Mouse (Mus musculus): ENCODE data around the gene Cxcr1. TPM values are rescaled to one million over a fixed set of nuclear protein-coding genes. Genes with fewer than 3 reads are reported as not detected.
A peak's percentile ranks its signal among the peaks of the same experiment; 100 is the strongest.

The Cxcr1 gene
- not detected in 2 replicates for polyA plus RNA-seq (2015; fragmentation: Nextera tagmentation; extraction: Ambion mirVana)

GRCm38 (mm10) chr1:74194445-74194844 lies at the start of gene Cxcr1:
Gene Cxcr1, minus strand, starts transcription at chr1:74194631.

GRCm38 (mm10) chr1:74235938-74236589 lies 41.6 kb upstream of the Cxcr1 start, which contains the start of gene Arpc2:
Gene Arpc2, plus strand, starts transcription at chr1:74236084.

GRCm38 (mm10) chr1:74153461-74154184 lies 40.8 kb downstream of the Cxcr1 start, which contains the start of gene Cxcr2:
Gene Cxcr2, plus strand, starts transcription at chr1:74153989.

MicroRNA genes within 50 kb of the gene (microRNA counts, 519-probe panel; counts per million panel counts)
- 2,260 counts per million, percentile 29 among the panel's probes with 10 or more counts for microRNA mmu-miR-1928

Small RNA genes within 50 kb of the gene (microRNA-seq; reads per million reads assigned to microRNA genes)
- not detected for gene Mir1928

Other genes with a start within 250 kb of the Cxcr1 start
- gene Tns1, start 70.2 kb downstream of the Cxcr1 start, polyA plus RNA-seq (2015; fragmentation: Nextera tagmentation; extraction: Ambion mirVana) = 279 and 343 TPM in 2 replicates
- gene Rufy4, start 69.1 kb downstream of the Cxcr1 start, polyA plus RNA-seq (2015; fragmentation: Nextera tagmentation; extraction: Ambion mirVana) = 0.15 TPM in 1 of 2 replicates, not detected in the other
- 0.05 and 2.8 TPM in 2 replicates for gene Cxcr2, start 40.6 kb downstream of the Cxcr1 start, polyA plus RNA-seq (2015; fragmentation: Nextera tagmentation; extraction: Ambion mirVana)
- 632 and 686 TPM in 2 replicates for gene Arpc2, start 41.5 kb upstream of the Cxcr1 start, polyA plus RNA-seq (2015; fragmentation: Nextera tagmentation; extraction: Ambion mirVana)
- 1.4 and 2.3 TPM in 2 replicates for gene Gpbar1, start 83.9 kb upstream of the Cxcr1 start, polyA plus RNA-seq (2015; fragmentation: Nextera tagmentation; extraction: Ambion mirVana)
- gene Aamp, start 90.1 kb upstream of the Cxcr1 start, polyA plus RNA-seq (2015; fragmentation: Nextera tagmentation; extraction: Ambion mirVana) = 160 and 178 TPM in 2 replicates
- 80.3 and 85.3 TPM in 2 replicates for gene Pnkd, start 90.3 kb upstream of the Cxcr1 start, polyA plus RNA-seq (2015; fragmentation: Nextera tagmentation; extraction: Ambion mirVana)
- 98.5 and 105 TPM in 2 replicates for gene Tmbim1, start 111.0 kb upstream of the Cxcr1 start, polyA plus RNA-seq (2015; fragmentation: Nextera tagmentation; extraction: Ambion mirVana)
- 0.88 and 1.0 TPM in 2 replicates for gene Catip, start 167.5 kb upstream of the Cxcr1 start, polyA plus RNA-seq (2015; fragmentation: Nextera tagmentation; extraction: Ambion mirVana)
- 5.6 and 31.7 TPM in 2 replicates for gene Slc11a1, start 180.6 kb upstream of the Cxcr1 start, polyA plus RNA-seq (2015; fragmentation: Nextera tagmentation; extraction: Ambion mirVana)
- 59.2 and 61.2 TPM in 2 replicates for gene Ctdsp1, start 196.9 kb upstream of the Cxcr1 start, polyA plus RNA-seq (2015; fragmentation: Nextera tagmentation; extraction: Ambion mirVana)
- gene Vil1, start 214.7 kb upstream of the Cxcr1 start, polyA plus RNA-seq (2015; fragmentation: Nextera tagmentation; extraction: Ambion mirVana) = 0.16 and 0.36 TPM in 2 replicates